Mouse (Mus musculus) forebrain, embryonic 16.5 days (tissue): ENCODE measurements around the gene Olfm2. TPM values are rescaled to one million over a fixed set of nuclear protein-coding genes. Genes with fewer than 3 reads are reported as not detected.

Experiments
- ATAC-seq: fragments of 200-750 bp; cut with Nextera tagmentation; 2 replicates; pipeline ENCODE4 v1.8.0; 2017; ENCODE audit warnings: mild to moderate bottlenecking, moderate library complexity
- H3K27ac ChIP-seq: fragments of 300-500 bp; sonication (generic); 2 replicates; pipeline ENCODE4 v1.5.1; 2014; ENCODE audit warnings: low read length, control low read depth
- H3K27me3 ChIP-seq: fragments of 300-500 bp; sonication (generic); replicated peaks from 2 replicates; pipeline ENCODE4 v1.6.1; 2014; ENCODE audit warnings: low read length; ENCODE audit not compliant: control insufficient read depth, insufficient read depth
- H3K36me3 ChIP-seq: fragments of 300-500 bp; sonication (generic); 2 replicates; pipeline ENCODE4 v1.6.1; 2014; ENCODE audit not compliant: control insufficient read depth, insufficient read depth
- H3K4me1 ChIP-seq: fragments of 300-500 bp; sonication (generic); replicated peaks from 2 replicates; pipeline ENCODE4 v1.6.1; 2014; ENCODE audit warnings: low read length; ENCODE audit not compliant: control insufficient read depth, insufficient read depth
- H3K4me2 ChIP-seq: fragments of 300-500 bp; sonication (generic); 2 replicates; pipeline ENCODE4 v1.6.1; 2014; ENCODE audit warnings: mild to moderate bottlenecking, low read length, control low read depth
- H3K4me3 ChIP-seq: fragments of 300-500 bp; sonication (generic); replicated peaks from 2 replicates; pipeline ENCODE4 v1.5.1; 2014; ENCODE audit warnings: mild to moderate bottlenecking, low read length, control low read depth
- H3K9ac ChIP-seq: fragments of 300-500 bp; sonication (generic); replicated peaks from 2 replicates; pipeline ENCODE4 v1.6.1; 2014; ENCODE audit warnings: low read depth, low read length, control low read depth
- H3K9me3 ChIP-seq: fragments of 300-500 bp; sonication (generic); 2 replicates; pipeline ENCODE4 v1.6.1; 2016; ENCODE audit warnings: low read length; ENCODE audit not compliant: control insufficient read depth
- WGBS: fragments of 180-500 bp; shearing (Covaris S2); extraction: QIAGEN DNeasy Blood & Tissue Kit; methylation state at CpG from one replicate; pipeline ENCODE4 v1.1.7; 2014; 5-methylcytosine and 5-hydroxymethylcytosine counted together
- polyA plus RNA-seq: library from polyadenylated mRNA; unstranded; fragments of >200 nt; fragmentation: Nextera tagmentation; extraction: Ambion mirVana; gene quantifications from 2 replicates; pipeline ENCODE4 v1.2.1, GENCODE M21; 2015

Gene Olfm2
- polyA plus RNA-seq: 143 and 173 TPM in 2 replicates

DNA sequence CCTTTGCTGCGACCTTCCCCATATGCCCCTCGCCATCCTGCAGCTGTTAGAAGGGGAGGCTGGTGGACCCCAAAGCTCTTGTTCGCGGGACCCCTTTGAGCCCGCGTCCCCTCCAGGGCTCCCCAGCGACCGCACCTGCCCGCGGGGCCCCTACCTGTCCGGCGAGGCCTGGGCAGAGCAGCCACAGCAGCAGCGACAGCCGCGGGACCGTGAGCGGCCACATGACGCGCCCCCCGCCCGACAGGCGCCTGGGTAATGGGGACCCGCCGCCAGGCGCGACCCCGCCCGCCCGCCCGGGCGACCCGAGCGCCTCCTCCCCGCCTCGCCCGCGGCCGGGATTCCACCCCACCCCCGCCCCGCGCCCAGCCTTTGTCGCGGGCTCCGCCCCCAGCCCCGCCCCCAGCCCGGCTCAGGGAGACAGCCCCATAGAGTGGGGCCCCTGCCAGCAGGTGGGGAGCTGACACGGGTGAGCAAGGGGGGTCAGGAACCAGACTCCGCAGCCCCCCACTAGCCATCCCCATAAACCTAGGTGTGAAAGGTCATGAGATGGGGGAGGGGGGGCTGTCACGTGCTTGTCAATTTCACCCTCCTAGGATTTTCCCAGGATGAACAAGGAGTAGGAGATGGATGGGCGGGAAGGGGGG is at the start of gene Olfm2:
Gene Olfm2, minus strand, starts transcription at position 333 of the 644 bp plus-strand sequence.
- 2% methylated on average over 27 of the region's 50 CpGs for WGBS
- H3K9me3 ChIP-seq: no peaks in the 10 kb centered on the region
- H3K36me3 ChIP-seq: no peaks in the 10 kb centered on the region
- peaks cover 9% of the 10 kb centered on the region for H3K27me3 ChIP-seq
- H3K4me2 ChIP-seq: peak within 1 kb of the TSS; percentile 61
- H3K27ac ChIP-seq: no peak within 1 kb of the TSS
- H3K9ac ChIP-seq: peak within 1 kb of the TSS; percentile 86
- H3K4me3 ChIP-seq: peak within 1 kb of the TSS; percentile 61
- peak; percentile 51 for ATAC-seq
- H3K4me1 ChIP-seq: peaks cover 17% of the 10 kb centered on the region

DNA sequence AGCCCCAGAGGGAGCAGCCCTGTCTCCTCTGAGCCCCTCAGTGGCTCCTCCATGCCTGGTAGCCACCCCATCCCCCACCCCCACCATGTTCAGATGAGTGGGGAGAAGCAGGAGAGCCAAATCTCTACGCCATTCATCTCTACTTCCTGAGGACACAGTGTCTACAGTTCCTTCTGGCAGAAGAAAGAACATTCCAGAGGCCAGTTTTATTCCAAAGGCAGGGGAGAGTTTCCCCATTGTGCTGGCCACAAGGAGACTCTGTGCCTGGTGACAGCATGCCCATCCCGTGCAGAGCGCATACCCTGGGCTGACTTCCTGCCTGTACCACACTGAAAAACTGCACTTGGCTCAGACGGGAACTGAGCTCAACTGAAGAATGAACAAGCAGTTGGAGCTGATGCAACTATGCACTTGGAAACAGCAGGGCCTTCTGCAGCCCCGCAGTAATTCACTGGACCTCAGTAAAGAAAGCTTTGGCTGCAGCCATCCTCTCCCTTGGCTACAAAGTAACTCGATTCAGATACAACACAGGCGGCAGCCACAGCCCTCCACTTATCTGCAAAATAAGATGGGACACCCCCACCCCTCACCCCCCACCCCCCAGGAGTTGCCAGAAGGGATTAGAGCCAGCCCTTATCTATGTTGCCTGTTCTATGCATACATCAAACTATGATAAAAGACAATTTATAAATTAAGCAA is 48.1 kb upstream of the Olfm2 start:
- Histone ChIP-seq H3K9ac (no peak overlapping the region), H3K27me3 (no peaks in the 10 kb centered on the region), H3K4me1 (0 out of 2 replicates have a peak, but pooled peaks cover 4% of the 10 kb centered on the region), H3K4me3 (no peak overlapping the region), H3K27ac (no peak overlapping the region), H3K4me2 (no peak overlapping the region), H3K36me3 (no peaks in the 10 kb centered on the region), H3K9me3 (no peaks in the 10 kb centered on the region)
- peak; percentile 89 for ATAC-seq
- WGBS: 36% methylated on average over 7 of the region's 7 CpGs

DNA sequence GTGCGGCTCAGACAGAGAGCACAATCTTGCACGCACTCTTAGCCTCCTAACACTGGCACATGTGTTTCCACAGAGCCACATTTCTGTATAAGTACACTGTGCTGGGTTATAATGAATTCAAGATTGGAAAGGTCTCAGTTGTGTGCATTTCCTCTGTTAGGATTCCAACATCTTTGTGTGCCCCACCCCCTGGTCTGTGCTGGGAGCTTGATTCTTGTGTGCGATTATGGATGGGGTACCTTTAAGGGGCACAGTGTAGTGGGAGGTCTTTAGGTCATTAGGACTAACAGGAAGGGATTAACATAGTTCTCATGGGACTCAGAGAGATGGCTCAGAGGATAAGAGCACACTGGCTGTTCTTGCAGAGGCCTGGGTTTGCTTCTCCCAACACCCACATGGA is 44.2 kb upstream of the Olfm2 start:
- no peak overlapping the region for H3K27ac ChIP-seq
- 0 out of 2 replicates have a peak, but pooled peaks cover 4% of the 10 kb centered on the region for H3K4me1 ChIP-seq
- no peaks in the 10 kb centered on the region for H3K36me3 ChIP-seq
- H3K4me3 ChIP-seq: no peak overlapping the region
- H3K27me3 ChIP-seq: no peaks in the 10 kb centered on the region
- no peak overlapping the region for H3K4me2 ChIP-seq
- H3K9me3 ChIP-seq: no peaks in the 10 kb centered on the region
- WGBS: 55% methylated on average over 3 of the region's 3 CpGs
- no peak overlapping the region for H3K9ac ChIP-seq
- no peak for ATAC-seq

DNA sequence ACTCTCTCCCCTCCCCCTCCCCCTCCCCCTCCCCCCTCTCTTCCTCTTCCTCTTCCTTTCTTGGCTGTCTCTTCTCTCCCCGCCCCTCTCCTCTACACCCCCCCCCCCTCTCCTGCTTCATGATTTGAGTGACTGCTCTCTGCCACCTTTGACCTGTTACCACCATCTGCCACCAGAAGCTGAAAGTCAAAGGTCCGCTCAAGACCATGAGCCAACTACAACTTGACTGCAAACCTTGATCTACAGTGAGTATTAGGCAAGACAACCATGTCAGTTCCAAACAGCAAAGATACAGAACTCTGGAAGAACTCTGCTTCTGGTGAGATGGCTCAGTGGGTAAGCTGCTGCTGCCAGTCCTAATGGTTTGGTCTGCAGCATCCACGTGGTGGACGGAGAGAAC is 43.5 kb upstream of the Olfm2 start:
- H3K9me3 ChIP-seq: no peaks in the 10 kb centered on the region
- H3K4me3 ChIP-seq: no peak overlapping the region
- WGBS: 75% methylated on average over 3 of the region's 4 CpGs
- ATAC-seq: no peak
- H3K4me2 ChIP-seq: no peak overlapping the region
- no peaks in the 10 kb centered on the region for H3K27me3 ChIP-seq
- H3K36me3 ChIP-seq: no peaks in the 10 kb centered on the region
- no peak overlapping the region for H3K27ac ChIP-seq
- no peak overlapping the region for H3K9ac ChIP-seq
- 0 out of 2 replicates have a peak, but pooled peaks cover 4% of the 10 kb centered on the region for H3K4me1 ChIP-seq

GRCm38 (mm10) chr9:20787992-20788391 is 41.8 kb upstream of the Olfm2 start:
- Histone ChIP-seq H3K4me2 (no peak overlapping the region), H3K9ac (no peak overlapping the region), H3K36me3 (no peaks in the 10 kb centered on the region), H3K27me3 (no peaks in the 10 kb centered on the region), H3K27ac (no peak overlapping the region), H3K4me3 (no peak overlapping the region), H3K9me3 (no peaks in the 10 kb centered on the region), H3K4me1 (no peaks in the 10 kb centered on the region)
- ATAC-seq: no peak
- 77% methylated on average over 8 of the region's 8 CpGs for whole genome bisulfite sequencing

DNA sequence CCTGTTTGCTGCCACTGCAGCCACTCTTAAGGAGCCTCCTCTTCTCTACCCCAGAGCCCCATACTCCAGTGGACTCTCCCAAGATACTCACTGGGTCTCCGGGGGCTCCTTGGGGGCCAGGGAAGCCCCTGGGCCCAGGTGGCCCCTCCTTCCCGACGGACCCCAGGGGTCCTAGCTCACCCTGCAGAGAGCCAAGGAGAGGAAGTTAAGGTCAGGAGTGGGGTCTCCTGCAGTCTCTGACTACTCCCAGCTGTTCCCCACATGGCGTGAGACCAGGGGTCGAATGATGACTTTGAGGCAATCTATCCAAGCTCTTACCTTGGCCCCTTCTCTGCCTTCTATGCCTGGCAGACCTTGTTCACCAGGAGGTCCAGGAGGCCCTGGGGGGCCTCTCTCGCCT is 38.9 kb upstream of the Olfm2 start:
- Histone ChIP-seq H3K27me3 (no peaks in the 10 kb centered on the region), H3K27ac (no peak overlapping the region), H3K4me2 (no peak overlapping the region), H3K4me3 (no peak overlapping the region), H3K9ac (no peak overlapping the region), H3K4me1 (no peaks in the 10 kb centered on the region), H3K9me3 (0 out of 2 replicates have a peak, but pooled peaks cover 3% of the 10 kb centered on the region), H3K36me3 (no peaks in the 10 kb centered on the region)
- no peak for ATAC-seq
- 82% methylated on average over 6 of the region's 6 CpGs for WGBS

GRCm38 (mm10) chr9:20781286-20781685 is 35.1 kb upstream of the Olfm2 start:
- 89% methylated on average over 3 of the region's 3 CpGs for WGBS
- no peak for ATAC-seq
- Histone ChIP-seq H3K27me3 (no peaks in the 10 kb centered on the region), H3K9ac (no peak overlapping the region), H3K4me2 (no peak overlapping the region), H3K4me1 (0 out of 2 replicates have a peak, but pooled peaks cover 1% of the 10 kb centered on the region), H3K27ac (no peak overlapping the region), H3K9me3 (0 out of 2 replicates have a peak, but pooled peaks cover 3% of the 10 kb centered on the region), H3K4me3 (no peak overlapping the region), H3K36me3 (no peaks in the 10 kb centered on the region)

DNA sequence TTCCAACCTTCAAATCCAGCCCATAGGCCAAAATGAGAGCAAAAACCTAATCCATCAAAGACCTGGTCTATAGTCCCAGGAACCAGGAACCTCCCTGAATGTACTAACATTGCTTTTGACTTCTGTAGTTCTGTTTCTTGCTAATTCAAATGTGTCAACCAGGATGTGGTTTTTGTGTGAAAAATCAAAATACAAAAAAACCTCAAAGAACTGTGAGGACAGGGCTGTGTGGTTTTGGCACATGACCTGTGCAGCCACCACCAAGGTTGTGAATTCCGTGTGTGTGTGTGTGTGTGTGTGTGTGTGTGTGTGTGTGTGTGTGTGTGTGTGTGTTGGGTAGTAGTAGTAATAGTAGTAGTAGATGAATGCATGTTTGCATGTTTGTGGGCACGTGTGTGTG is 19.1 kb upstream of the Olfm2 start:
- 78% methylated on average over 2 of the region's 2 CpGs for WGBS
- Histone ChIP-seq H3K4me1 (peaks cover 13% of the 10 kb centered on the region), H3K4me2 (no peak overlapping the region), H3K4me3 (no peak overlapping the region), H3K9me3 (no peaks in the 10 kb centered on the region), H3K9ac (no peak overlapping the region), H3K27ac (no peak overlapping the region), H3K27me3 (no peaks in the 10 kb centered on the region), H3K36me3 (no peaks in the 10 kb centered on the region)
- no peak for ATAC-seq

- no peaks in the 10 kb centered on the region for H3K9me3 ChIP-seq
- 67% methylated on average over 1 of the region's 1 CpGs for WGBS
Observed at GRCm38 (mm10) chr9:20763099-20763498, 16.9 kb upstream of the Olfm2 start.

More at GRCm38 (mm10) chr9:20763099-20763498, 16.9 kb upstream of the Olfm2 start:
- no peaks in the 10 kb centered on the region for H3K27me3 ChIP-seq
- H3K9ac ChIP-seq: no peak overlapping the region
- no peak for ATAC-seq
- H3K4me2 ChIP-seq: no peak overlapping the region
- H3K27ac ChIP-seq: no peak overlapping the region
- H3K4me1 ChIP-seq: peaks cover 13% of the 10 kb centered on the region
- no peaks in the 10 kb centered on the region for H3K36me3 ChIP-seq
- H3K4me3 ChIP-seq: no peak overlapping the region
